Mouse (Mus musculus): ENCODE measurements around the gene Armc7. TPM values are rescaled to one million over a fixed set of nuclear protein-coding genes. Genes with fewer than 3 reads are reported as not detected.

Gene Armc7
- 120 TPM for polyA plus RNA-seq (2017; shearing (Covaris generic))

DNA sequence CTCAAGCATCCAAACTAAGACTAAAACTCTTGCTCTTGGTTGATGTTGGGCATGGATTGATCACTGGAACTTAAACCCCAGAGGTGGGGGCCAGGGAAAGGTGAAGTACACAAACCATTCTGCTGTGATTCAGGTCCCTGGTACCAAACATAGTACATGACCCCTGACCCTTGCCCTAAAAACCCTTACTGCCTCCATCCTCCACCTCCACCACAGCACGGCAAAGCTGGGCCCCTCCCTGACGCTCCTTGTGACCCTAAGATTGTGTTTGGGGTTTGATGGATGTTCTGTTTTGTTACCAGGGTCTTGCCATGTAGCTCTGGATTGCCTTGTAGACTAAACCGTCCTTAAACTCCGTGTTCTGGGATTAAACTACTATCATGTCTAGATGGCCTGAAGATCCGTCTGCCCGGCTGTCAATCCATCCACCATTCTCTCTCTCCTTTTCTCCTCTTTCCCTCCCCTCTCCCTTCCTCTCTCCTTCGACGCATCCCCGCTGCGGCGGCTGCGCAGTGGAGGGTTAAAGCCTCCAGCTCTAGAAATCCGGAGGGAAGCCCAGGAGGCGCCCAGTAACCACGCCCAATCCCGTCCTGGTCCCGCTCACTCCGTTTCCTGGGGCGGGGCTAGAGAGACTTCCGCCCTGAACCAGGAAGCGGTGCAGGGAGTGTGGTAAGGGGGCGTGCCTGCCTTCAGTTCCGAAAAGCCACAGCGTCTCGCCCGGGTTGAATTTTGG, at the start of gene Armc7:
TSS of gene Armc7 (plus strand) at position 643 of the 733 bp plus-strand sequence.

DNA sequence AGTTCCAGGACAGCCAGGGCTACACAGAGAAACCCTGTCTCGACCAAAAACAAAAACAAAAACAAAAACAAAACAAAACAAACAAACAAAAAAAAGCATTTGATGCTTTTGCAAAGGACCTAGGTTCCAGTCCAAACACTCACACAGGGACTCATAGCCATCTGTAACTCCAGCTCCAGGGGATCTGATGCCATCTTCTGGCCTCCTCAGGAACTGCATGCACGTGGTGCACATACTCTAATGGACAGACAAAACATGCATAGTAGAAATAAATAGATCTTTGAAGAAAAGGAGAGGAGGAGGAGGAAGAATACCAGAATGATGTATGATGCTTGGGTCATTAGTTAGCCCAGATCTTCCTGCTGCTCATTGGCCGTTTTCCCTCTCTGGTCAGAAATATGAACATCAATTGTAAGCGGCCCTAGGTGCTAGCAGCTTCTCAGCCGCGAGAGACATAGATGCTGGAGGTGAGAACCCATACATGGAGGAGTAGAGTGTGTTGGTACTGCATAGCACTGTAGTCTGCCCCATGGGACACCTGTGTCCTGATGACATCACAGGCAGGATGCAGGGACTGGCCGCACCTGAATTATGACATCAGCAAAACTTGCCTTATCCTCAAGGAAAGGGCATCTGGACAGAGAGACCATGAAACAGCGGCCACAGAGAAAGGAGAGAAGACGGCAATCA, 35.4 kb upstream of the Armc7 start, which contains the start of gene Trim80:
TSS of gene Trim80 (plus strand) at position 640 of the 690 bp plus-strand sequence.

DNA sequence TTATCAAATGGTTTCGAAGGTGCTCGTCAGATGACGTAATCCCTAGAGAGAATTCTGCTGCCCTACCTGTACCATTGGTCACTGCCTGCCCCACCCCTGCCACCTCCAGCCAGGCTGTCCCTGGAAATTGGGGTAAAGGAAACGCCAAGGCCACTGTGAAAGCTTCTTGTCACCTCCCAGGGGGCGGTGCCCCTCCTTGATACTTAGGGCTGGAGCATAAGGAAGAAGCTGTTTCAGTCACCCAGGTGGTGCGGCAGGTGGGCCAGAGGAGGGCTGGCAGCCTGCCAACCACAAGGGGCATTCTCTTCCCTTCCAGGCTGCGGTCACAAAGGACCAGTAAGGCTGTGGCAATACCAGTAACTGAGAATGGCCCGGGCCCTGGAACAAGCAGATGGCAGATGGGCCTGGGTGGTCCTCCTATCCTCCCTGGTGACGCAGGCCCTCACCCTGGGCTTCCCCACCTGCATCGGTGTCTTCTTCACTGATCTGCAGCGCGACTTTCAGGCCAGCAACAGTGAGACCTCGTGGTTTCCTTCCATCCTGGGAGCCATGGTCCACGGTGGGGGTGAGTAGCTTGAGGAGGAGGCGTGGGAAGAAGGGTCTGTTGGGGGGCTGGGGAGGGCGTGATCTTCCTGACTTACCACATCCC, 13.1 kb upstream of the Armc7 start, which contains the start of gene Slc16a5:
TSS of gene Slc16a5 (plus strand) at position 232 of the 649 bp plus-strand sequence.

DNA sequence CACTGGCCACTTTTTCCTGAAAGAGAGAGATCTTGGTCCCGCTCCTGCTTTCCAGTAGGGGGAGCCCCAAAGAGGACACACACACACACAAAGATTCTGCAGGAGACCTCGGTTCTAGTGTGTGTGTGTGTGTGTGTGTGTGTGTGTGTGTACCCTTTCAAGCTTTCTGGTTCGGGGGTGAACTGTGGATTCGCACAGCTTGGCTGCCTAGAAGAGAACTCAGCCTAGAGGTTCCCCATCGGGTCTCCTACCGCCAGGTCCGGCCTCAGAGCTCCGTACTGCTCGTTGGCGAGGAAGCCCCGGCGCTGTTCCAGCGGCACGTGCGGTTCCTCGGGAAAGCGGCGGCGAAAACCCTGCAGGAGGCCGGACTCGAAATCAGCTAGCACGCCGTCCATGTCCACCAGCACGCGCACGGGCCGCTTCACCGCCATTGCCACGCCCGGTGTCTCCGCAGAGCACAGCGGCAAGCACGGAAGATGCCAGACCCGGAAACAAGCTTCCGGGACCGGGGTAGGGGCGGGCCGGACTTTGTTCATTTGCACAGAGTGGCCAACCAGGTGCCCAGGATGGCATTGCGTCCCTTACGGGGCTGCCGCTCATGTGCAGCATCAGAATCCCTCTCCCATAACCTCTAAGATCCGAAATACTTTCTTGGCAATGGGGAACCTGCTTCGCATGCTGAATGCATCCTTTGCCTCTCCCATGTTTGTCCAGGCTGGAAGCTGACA, 16.1 kb downstream of the Armc7 start, which contains the start of gene Nt5c:
TSS of gene Nt5c (minus strand) at position 507 of the 728 bp plus-strand sequence.

DNA sequence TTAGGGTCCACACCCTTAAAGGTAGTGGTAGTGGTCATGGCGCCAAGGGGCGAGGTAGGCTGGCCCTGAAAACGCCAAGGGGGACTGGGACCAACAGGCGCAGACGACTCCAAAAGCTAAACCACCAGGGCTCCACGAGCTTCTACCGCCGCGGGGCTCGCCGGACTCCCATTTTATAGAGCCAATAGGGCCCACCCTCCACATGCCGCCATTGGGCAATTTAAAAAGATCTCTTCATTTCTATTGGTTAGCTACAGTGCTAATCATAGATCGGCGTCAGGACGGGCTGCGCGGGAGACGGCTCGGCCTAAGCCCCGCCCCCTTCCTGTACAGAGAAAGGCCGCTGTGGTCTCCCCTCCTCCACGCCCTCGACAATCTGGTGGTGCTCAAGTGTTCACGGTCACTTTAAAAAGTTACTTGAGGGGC, 38.8 kb downstream of the Armc7 start, which contains the start of gene Jpt1:
TSS of gene Jpt1 (minus strand) at position 150 of the 426 bp plus-strand sequence.

DNA sequence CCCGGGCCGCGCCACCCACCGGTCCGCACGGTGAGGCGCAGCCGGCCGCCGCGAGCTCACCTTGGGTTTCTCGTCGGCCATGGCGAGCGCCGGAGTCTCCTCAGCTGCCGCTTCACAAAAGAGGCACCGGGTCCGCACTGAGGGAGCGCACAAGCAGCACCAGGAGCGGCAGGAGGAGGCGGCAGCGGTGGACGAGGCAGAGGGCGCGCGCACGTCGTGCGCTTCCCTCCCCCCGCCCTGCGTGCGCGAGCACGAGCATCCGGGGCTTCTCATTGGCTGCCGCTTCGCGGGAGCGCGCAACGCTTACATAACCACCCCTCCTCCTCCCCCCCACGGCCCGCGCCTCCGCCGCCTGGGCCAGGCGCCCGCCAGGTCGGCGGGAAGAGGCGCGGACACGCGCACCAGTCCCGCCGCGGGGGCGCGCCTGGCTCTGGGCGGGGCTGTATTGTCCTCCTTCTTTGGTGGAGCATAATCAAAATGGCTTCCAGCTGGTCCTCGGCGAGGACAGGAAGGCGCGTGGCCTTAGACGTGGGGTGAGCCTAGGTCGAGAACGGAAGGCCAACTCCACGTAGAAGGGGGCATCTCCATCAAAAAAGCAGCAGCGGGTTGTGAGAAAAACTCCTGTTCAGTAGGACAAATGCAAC, 60.7 kb downstream of the Armc7 start, which contains the start of gene Sumo2:
TSS of gene Sumo2 (minus strand) at position 239 of the 644 bp plus-strand sequence.

Other genes starting within 250 kb of the Armc7 start
- not detected for gene Grin2c, start 208.4 kb upstream of the Armc7 start, polyA plus RNA-seq (2017; shearing (Covaris generic))
- 39.5 TPM for gene Fdxr, start 198.6 kb upstream of the Armc7 start, polyA plus RNA-seq (2017; shearing (Covaris generic))
- 1.1 TPM for gene Fads6, start 178.0 kb upstream of the Armc7 start, polyA plus RNA-seq (2017; shearing (Covaris generic))
- not detected for gene Otop2, start 168.5 kb upstream of the Armc7 start, polyA plus RNA-seq (2017; shearing (Covaris generic))
- not detected for gene Ush1g, start 153.6 kb upstream of the Armc7 start, polyA plus RNA-seq (2017; shearing (Covaris generic))
- gene Otop3, start 140.9 kb upstream of the Armc7 start, polyA plus RNA-seq (2017; shearing (Covaris generic)) = not detected
- gene Hid1, start 107.9 kb upstream of the Armc7 start, polyA plus RNA-seq (2017; shearing (Covaris generic)) = 8.4 TPM
- gene Cdr2l, start 93.8 kb upstream of the Armc7 start, polyA plus RNA-seq (2017; shearing (Covaris generic)) = not detected
- 162 TPM for gene Mrpl58, start 71.9 kb upstream of the Armc7 start, polyA plus RNA-seq (2017; shearing (Covaris generic))
- gene Atp5h, start 55.7 kb upstream of the Armc7 start, polyA plus RNA-seq (2017; shearing (Covaris generic)) = 711 TPM
- 4.6 TPM for gene Kctd2, start 55.5 kb upstream of the Armc7 start, polyA plus RNA-seq (2017; shearing (Covaris generic))
- gene Trim80, start 35.1 kb upstream of the Armc7 start, polyA plus RNA-seq (2017; shearing (Covaris generic)) = not detected
- gene Slc16a5, start 13.2 kb upstream of the Armc7 start, polyA plus RNA-seq (2017; shearing (Covaris generic)) = 11.0 TPM
- gene Nt5c, start 16.2 kb downstream of the Armc7 start, polyA plus RNA-seq (2017; shearing (Covaris generic)) = 367 TPM
- 685 TPM for gene Jpt1, start 38.7 kb downstream of the Armc7 start, polyA plus RNA-seq (2017; shearing (Covaris generic))
- 796 TPM for gene Sumo2, start 60.6 kb downstream of the Armc7 start, polyA plus RNA-seq (2017; shearing (Covaris generic))
- 102 TPM for gene Nup85, start 88.8 kb downstream of the Armc7 start, polyA plus RNA-seq (2017; shearing (Covaris generic))
- gene Mrps7, start 128.3 kb downstream of the Armc7 start, polyA plus RNA-seq (2017; shearing (Covaris generic)) = 71.9 TPM
- gene Gga3, start 128.4 kb downstream of the Armc7 start, polyA plus RNA-seq (2017; shearing (Covaris generic)) = 67.8 TPM
- gene Mif4gd, start 137.3 kb downstream of the Armc7 start, polyA plus RNA-seq (2017; shearing (Covaris generic)) = 228 TPM
- gene Slc25a19, start 152.6 kb downstream of the Armc7 start, polyA plus RNA-seq (2017; shearing (Covaris generic)) = 86.8 TPM
- gene Grb2, start 232.9 kb downstream of the Armc7 start, polyA plus RNA-seq (2017; shearing (Covaris generic)) = 12.8 TPM

Data from inflammation-experienced regulatory T-cells, adult 16 weeks (primary cell).